Mouse (Mus musculus): ENCODE results near the gene Apba3. TPM values are rescaled to one million over a fixed set of nuclear protein-coding genes. Genes with fewer than 3 reads are reported as not detected.

Apba3 gene
- polyA plus RNA-seq, 1 experiment = 207 TPM

GRCm38 (mm10) chr10:81265540-81265939 lies 1.2 kb upstream of the Apba3 start:
- H3K4me3 ChIP-seq (ENCODE audit: low read depth, low read length) = no peak overlapping the region

DNA sequence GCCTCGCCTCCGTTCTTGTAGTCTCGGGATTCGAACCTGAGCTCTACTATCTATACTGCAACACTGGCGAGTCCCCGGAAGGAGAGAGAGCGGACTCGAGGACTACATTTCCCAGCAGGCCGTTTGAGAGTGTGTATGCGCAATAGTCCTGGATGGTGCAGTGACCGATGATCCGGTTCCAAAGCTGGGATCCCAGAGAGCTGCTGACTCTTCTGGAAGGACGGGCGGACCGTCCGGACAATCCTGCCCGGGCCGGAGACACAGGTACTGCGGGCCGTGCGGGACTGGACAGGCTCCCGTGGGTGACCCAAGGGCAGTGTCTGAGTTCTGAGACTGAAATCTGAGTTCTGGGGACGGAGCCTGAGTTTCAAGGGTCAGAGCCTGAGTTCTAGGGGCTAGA lies 1.3 kb downstream of the Apba3 start:
- no peaks in the 10 kb centered on the region for H3K27me3 ChIP-seq (ENCODE audit: control insufficient read depth, insufficient read depth, low read length)
- H3K4me3 ChIP-seq (ENCODE audit: low read depth, low read length) = peak overlapping the region; percentile 89
- TF ChIP-seq CTCF (IDR thresholded peaks at IDR 0.05; ENCODE audit: extremely low read depth, insufficient read length, insufficient replicate concordance, low read depth, low read length) (no peak), POLR2A (IDR thresholded peaks at IDR 0.05; ENCODE audit: low read depth, low read length) (peak; percentile 95)
- WGBS = under 1% methylated on average over 23 of the region's 23 CpGs
- H3K4me1 ChIP-seq (ENCODE audit: control insufficient read depth, insufficient read depth, insufficient read length, low read length) = peaks cover 12% of the 10 kb centered on the region
- peak overlapping the region; percentile 84 for H3K27ac ChIP-seq (ENCODE audit: insufficient read depth, low read depth, low read length)
- H3K36me3 ChIP-seq (ENCODE audit: control insufficient read depth, insufficient read depth, low read length) = peaks cover 28% of the 10 kb centered on the region

More at GRCm38 (mm10) chr10:81265540-81265939, 1.2 kb upstream of the Apba3 start:
- Histone ChIP-seq H3K27me3 (ENCODE audit: control insufficient read depth, insufficient read depth, low read length) (no peaks in the 10 kb centered on the region), H3K27ac (ENCODE audit: insufficient read depth, low read depth, low read length) (no peak overlapping the region), H3K4me1 (ENCODE audit: control insufficient read depth, insufficient read depth, insufficient read length, low read length) (peaks cover 12% of the 10 kb centered on the region), H3K36me3 (ENCODE audit: control insufficient read depth, insufficient read depth, low read length) (peaks cover 4% of the 10 kb centered on the region; the same call in 1 of the 2 replicates)
- WGBS = 98% methylated on average over 8 of the region's 8 CpGs
- TF ChIP-seq CTCF (IDR thresholded peaks at IDR 0.05; ENCODE audit: extremely low read depth, insufficient read length, insufficient replicate concordance, low read depth, low read length) (no peak), POLR2A (IDR thresholded peaks at IDR 0.05; ENCODE audit: low read depth, low read length) (no peak)

GRCm38 (mm10) chr10:81268643-81269412 lies 2.1 kb downstream of the Apba3 start:
- Histone ChIP-seq H3K4me1 (ENCODE audit: control insufficient read depth, insufficient read depth, insufficient read length, low read length) (peaks cover 12% of the 10 kb centered on the region), H3K4me3 (ENCODE audit: low read depth, low read length) (peak overlapping the region; percentile 89), H3K27ac (ENCODE audit: insufficient read depth, low read depth, low read length) (peak overlapping the region; percentile 84), H3K36me3 (ENCODE audit: control insufficient read depth, insufficient read depth, low read length) (peaks cover 35% of the 10 kb centered on the region), H3K27me3 (ENCODE audit: control insufficient read depth, insufficient read depth, low read length) (no peaks in the 10 kb centered on the region)
- TF ChIP-seq POLR2A (IDR thresholded peaks at IDR 0.05; ENCODE audit: low read depth, low read length) (no peak), CTCF (IDR thresholded peaks at IDR 0.05; ENCODE audit: extremely low read depth, insufficient read length, insufficient replicate concordance, low read depth, low read length) (no peak)
- 65% methylated on average over 16 of the region's 16 CpGs for WGBS

DNA sequence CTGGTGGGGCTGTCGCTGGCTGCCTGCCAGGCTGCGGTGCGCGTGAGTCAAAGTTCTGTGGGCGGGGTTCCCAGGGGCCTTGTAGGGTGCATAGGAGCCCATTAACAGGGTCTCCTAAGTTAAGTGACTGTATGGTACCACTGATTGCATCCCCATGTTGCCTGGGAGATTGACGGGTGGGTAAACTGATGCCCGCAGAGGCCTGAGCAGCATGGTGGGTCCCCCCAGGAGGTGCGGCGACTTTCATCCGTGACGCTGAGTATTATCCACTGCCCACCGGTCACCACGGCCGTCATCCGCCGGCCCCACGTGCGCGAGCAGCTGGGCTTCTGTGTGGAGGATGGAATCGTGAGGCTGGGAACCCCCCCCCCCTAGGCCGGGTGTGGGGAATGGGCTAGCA lies 5.6 kb downstream of the Apba3 start:
- Histone ChIP-seq H3K27me3 (ENCODE audit: control insufficient read depth, insufficient read depth, low read length) (no peaks in the 10 kb centered on the region), H3K27ac (ENCODE audit: insufficient read depth, low read depth, low read length) (no peak overlapping the region), H3K4me3 (ENCODE audit: low read depth, low read length) (no peak overlapping the region), H3K36me3 (ENCODE audit: control insufficient read depth, insufficient read depth, low read length) (peaks cover 59% of the 10 kb centered on the region), H3K4me1 (ENCODE audit: control insufficient read depth, insufficient read depth, insufficient read length, low read length) (peaks cover 10% of the 10 kb centered on the region)
- TF ChIP-seq CTCF (IDR thresholded peaks at IDR 0.05; ENCODE audit: extremely low read depth, insufficient read length, insufficient replicate concordance, low read depth, low read length) (no peak), POLR2A (IDR thresholded peaks at IDR 0.05; ENCODE audit: low read depth, low read length) (no peak)
- 82% methylated on average over 21 of the region's 21 CpGs for WGBS

DNA sequence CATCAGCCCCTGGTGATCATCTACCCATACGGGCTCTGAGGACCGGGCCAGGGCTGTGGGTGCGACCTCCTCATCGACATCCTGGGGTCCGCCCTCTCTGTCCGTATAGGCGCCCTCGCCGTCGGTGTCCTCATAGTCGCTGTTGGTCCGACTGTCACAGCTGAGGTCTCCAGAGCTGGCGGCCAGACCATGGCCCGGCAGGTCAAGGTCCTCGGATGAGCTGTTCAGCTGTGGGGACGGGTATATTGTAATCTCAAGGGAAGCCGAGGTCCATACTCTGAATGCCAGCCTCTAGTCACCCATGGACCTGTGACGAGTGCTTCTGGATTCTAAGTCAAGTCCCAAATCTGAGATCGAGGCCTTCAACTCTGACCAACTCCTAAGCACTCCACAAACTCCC lies 7.1 kb downstream of the Apba3 start:
- WGBS = 90% methylated on average over 19 of the region's 19 CpGs
- Histone ChIP-seq H3K27me3 (ENCODE audit: control insufficient read depth, insufficient read depth, low read length) (no peaks in the 10 kb centered on the region), H3K4me3 (ENCODE audit: low read depth, low read length) (no peak overlapping the region), H3K27ac (ENCODE audit: insufficient read depth, low read depth, low read length) (no peak overlapping the region), H3K36me3 (ENCODE audit: control insufficient read depth, insufficient read depth, low read length) (peaks cover 73% of the 10 kb centered on the region), H3K4me1 (ENCODE audit: control insufficient read depth, insufficient read depth, insufficient read length, low read length) (peaks cover 6% of the 10 kb centered on the region)
- TF ChIP-seq CTCF (IDR thresholded peaks at IDR 0.05; ENCODE audit: extremely low read depth, insufficient read length, insufficient replicate concordance, low read depth, low read length) = no peak
- TF ChIP-seq POLR2A (IDR thresholded peaks at IDR 0.05; ENCODE audit: low read depth, low read length) = no peak

DNA sequence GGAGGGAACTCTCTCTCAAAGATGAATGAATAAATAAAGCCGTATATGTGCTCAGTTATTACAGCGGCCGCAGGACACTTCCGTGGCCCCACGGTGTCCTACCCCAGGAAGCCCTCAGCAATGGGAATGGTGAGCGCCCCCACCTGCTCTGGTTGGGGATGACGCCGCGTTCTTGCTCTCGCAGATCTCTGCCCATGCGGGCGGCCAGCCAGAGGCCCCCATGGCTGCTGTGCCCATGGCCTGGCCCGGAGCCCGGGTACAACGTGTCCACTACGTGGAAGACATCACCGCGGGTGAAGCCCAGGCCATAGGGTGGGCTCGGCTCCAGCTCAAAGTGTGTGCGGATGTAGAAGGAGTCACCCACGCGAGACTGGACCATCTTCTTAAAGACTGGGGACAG lies 10.9 kb downstream of the Apba3 start:
- no peak for TF ChIP-seq CTCF (IDR thresholded peaks at IDR 0.05; ENCODE audit: extremely low read depth, insufficient read length, insufficient replicate concordance, low read depth, low read length)
- TF ChIP-seq POLR2A (IDR thresholded peaks at IDR 0.05; ENCODE audit: low read depth, low read length) = no peak
- H3K4me3 ChIP-seq (ENCODE audit: low read depth, low read length) = no peak overlapping the region
- H3K27ac ChIP-seq (ENCODE audit: insufficient read depth, low read depth, low read length) = no peak overlapping the region
- H3K27me3 ChIP-seq (ENCODE audit: control insufficient read depth, insufficient read depth, low read length) = no peaks in the 10 kb centered on the region
- H3K36me3 ChIP-seq (ENCODE audit: control insufficient read depth, insufficient read depth, low read length) = peaks cover 83% of the 10 kb centered on the region
- H3K4me1 ChIP-seq (ENCODE audit: control insufficient read depth, insufficient read depth, insufficient read length, low read length) = no peaks in the 10 kb centered on the region; the same call in 1 of the 2 replicates
- WGBS = 91% methylated on average over 22 of the region's 22 CpGs

DNA sequence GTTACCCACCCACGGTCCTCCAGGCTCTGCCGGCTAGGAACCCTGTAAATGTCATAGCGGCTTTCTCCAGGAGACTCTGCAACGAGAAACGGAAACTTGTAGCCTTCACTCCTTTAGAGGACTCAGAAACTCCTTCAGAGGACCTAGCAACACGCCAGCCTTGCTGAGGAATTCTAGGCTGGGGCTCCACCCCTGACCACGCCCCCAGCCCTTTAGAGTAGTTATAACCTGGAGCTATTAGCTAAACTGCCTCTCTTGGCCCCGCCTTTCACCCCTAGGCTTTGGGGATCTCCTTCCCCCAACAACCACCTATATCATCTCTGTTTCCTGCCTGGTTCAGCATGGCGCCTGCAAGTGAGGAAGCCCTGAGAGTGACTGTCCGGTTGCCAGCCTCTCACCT lies 12.7 kb downstream of the Apba3 start:
- Histone ChIP-seq H3K4me3 (ENCODE audit: low read depth, low read length) (no peak overlapping the region), H3K4me1 (ENCODE audit: control insufficient read depth, insufficient read depth, insufficient read length, low read length) (no peaks in the 10 kb centered on the region; the same call in 1 of the 2 replicates), H3K27ac (ENCODE audit: insufficient read depth, low read depth, low read length) (no peak overlapping the region), H3K36me3 (ENCODE audit: control insufficient read depth, insufficient read depth, low read length) (peaks cover 71% of the 10 kb centered on the region), H3K27me3 (ENCODE audit: control insufficient read depth, insufficient read depth, low read length) (no peaks in the 10 kb centered on the region)
- TF ChIP-seq POLR2A (IDR thresholded peaks at IDR 0.05; ENCODE audit: low read depth, low read length) (no peak), CTCF (IDR thresholded peaks at IDR 0.05; ENCODE audit: extremely low read depth, insufficient read length, insufficient replicate concordance, low read depth, low read length) (no peak)
- 65% methylated on average over 10 of the region's 10 CpGs for WGBS

Measured in small intestine, adult 2 months (tissue).